Mouse (Mus musculus): ENCODE results near the gene Slc25a38. TPM values are rescaled to one million over a fixed set of nuclear protein-coding genes. Genes with fewer than 3 reads are reported as not detected.

Slc25a38 gene
- polyA plus RNA-seq (2015; fragmentation: Illumina TruSeq; extraction: RNeasy Lipid Tissue Mini Kit (QIAGEN cat#74804); ENCODE audit: insufficient read depth, low read depth, low replicate concordance): 9.4 TPM

DNA sequence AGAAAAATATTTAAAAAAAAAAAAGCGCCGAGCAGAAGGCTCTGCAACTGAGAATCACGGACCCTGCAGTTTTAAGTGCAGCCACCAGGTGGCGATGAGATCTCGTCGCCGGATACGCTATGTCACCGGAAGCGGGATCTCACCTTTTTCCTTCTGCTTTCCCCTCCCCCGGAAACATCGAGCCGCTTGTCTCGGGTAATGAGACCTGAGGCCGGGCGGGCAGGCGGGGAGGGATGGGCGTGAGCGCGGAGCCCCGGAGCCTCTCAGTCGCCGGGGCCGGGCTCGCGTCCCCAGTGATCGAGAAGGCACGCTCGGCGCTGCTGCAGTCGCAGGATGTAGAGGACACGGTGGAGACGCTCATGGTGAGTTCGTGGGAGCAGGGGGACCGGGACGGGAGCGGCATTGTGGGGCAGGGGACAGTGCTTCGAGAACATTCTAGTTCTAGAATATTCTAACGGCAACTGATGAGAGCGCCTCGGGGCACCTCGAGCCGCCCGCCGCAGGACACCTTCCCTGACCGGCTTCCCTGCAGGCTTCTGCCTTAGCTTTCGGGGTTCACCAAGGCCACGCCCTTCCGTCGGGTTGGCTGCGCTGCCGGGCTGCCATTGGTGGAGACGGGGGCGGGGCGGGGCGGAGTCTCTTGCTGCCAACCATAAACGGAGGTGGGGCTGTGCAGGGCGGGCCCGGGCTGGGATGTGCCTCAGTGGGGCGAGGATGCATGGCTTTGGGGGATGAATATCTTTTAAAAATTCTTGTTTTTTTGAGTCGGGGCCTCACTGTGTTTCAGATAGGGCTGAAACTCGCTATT is at the start of gene Slc25a38:
Gene Slc25a38, plus strand, starts transcription at position 164 of the 808 bp plus-strand sequence.

DNA sequence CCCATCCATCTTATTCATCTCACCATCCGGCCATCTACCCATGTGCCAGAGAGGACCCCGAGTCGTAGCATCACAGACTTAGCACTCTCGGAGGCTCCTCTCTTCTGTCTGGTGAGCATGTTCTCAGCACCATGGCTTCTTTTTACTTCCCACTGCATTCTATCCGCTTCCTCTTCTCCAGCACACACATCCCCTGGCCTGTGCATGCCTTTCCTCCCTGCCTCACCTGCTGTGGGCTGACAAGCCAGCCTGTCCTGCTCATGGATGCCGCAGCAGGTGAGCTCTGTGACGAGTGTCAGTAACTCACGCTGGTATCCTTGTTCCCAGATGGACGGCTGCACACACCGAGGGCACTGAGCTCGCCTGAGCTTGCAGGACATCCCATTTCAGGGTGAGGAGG is 40.4 kb upstream of the Slc25a38 start, which contains the start of gene Cx3cr1:
Gene Cx3cr1, minus strand, starts transcription at position 101 of the 400 bp plus-strand sequence.

DNA sequence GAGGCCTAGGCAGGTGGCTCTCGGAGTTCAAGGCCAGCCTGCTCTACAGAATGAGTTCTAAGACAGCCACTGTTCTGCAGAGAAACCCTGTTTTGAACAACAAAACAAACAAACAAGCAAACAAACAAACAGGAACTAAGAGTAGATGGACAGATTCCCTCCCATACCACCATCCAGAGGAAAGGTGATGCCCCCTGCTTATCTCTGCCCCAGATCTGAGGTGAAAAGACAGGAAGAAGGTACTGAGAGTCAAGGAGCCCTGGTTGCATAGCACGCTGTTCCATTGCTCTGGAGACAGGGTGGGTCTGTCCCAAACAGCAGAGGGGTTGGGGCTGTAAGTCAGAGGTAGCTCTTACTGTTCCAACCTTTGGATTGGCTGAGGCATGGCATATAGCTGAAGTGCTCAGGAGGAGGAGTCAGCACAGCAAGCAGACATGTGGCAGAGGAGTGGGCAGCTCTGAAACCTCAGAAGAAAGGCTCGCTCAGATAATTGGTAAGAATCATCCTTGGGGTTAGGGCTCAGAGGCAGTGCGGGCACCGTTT is 18.4 kb upstream of the Slc25a38 start, which contains the start of gene Ccr8:
Gene Ccr8, plus strand, starts transcription at position 419 of the 543 bp plus-strand sequence.

DNA sequence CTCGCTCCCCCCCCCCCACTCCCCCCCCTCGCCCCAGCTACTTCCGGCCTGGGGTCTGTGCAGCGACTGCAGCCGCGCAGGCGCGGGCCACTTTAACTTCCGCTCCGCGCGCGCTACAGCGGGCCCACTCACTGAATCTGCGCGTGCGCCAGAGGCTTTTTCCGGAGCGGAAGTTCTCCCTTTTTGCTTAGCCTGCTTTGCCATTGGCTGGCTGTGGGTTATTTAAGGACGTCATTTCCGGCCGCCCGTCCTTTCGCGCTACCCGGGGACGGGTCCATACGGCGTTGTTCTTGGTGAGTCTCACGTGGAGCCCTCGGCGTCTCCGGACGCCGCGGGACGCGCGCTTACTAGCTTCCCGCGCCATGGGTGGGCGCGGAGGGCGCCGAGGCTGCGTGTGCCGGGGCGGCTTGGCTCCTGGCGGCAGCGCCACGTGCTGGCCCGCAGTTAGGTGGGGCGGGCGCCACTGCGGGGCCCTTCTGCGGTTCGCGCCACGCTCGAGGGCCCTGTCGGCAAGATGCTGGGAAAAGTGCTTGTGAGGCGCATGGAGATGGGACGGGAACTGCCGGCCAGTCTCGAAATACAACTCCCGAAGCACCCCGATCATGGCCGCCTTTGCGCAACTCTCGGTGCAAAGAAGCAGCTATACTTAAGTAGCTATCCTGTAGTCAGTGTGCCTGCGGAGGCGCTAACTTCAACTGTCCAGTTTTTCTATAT is 17.5 kb downstream of the Slc25a38 start, which contains the start of gene Rpsa:
Gene Rpsa, plus strand, starts transcription at position 152 of the 714 bp plus-strand sequence.

DNA sequence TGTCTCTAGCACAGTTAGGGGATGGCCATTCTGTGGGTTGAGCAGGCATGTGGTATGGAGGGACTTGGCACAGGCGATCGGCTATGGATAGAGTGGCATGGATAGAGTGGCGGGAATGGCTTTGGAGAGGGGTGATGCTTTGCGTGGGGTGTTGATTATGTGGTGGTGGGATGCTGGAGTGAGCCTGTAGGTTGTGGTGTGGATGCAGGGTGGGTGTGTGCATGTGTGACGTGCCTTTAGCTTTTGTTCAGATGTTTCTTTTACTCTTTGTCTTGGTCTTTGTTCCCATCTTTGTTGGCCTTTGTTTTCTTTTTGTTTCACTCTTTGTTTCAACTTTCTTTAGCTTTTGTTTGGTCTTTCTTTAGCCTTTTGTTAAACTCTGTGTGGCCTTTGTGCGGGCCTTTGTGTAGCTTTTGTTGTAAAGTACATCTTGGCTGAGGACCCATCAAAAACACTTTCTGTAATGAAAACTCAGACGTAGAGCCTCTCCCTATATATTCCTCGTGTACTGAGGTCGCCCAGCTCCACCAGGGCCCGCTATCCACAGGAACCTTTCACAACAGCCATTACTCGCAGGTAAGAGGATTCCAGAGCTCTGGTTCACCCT is 39.2 kb downstream of the Slc25a38 start, which contains the start of gene Mobp:
Gene Mobp, plus strand, starts transcription at position 486 of the 607 bp plus-strand sequence.

Other genes starting within 250 kb of the Slc25a38 start
- 9.2 TPM for gene Wdr48, start 215.5 kb upstream of the Slc25a38 start, polyA plus RNA-seq (2015; fragmentation: Illumina TruSeq; extraction: RNeasy Lipid Tissue Mini Kit (QIAGEN cat#74804); ENCODE audit: insufficient read depth, low read depth, low replicate concordance)
- gene Gorasp1, start 172.8 kb upstream of the Slc25a38 start, polyA plus RNA-seq (2015; fragmentation: Illumina TruSeq; extraction: RNeasy Lipid Tissue Mini Kit (QIAGEN cat#74804); ENCODE audit: insufficient read depth, low read depth, low replicate concordance): 6.8 TPM
- gene Ttc21a, start 172.8 kb upstream of the Slc25a38 start, polyA plus RNA-seq (2015; fragmentation: Illumina TruSeq; extraction: RNeasy Lipid Tissue Mini Kit (QIAGEN cat#74804); ENCODE audit: insufficient read depth, low read depth, low replicate concordance): not detected
- 2.0 TPM for gene Csrnp1, start 125.7 kb upstream of the Slc25a38 start, polyA plus RNA-seq (2015; fragmentation: Illumina TruSeq; extraction: RNeasy Lipid Tissue Mini Kit (QIAGEN cat#74804); ENCODE audit: insufficient read depth, low read depth, low replicate concordance)
- gene Xirp1, start 86.8 kb upstream of the Slc25a38 start, polyA plus RNA-seq (2015; fragmentation: Illumina TruSeq; extraction: RNeasy Lipid Tissue Mini Kit (QIAGEN cat#74804); ENCODE audit: insufficient read depth, low read depth, low replicate concordance): 0.66 TPM
- gene Cx3cr1, start 40.5 kb upstream of the Slc25a38 start, polyA plus RNA-seq (2015; fragmentation: Illumina TruSeq; extraction: RNeasy Lipid Tissue Mini Kit (QIAGEN cat#74804); ENCODE audit: insufficient read depth, low read depth, low replicate concordance): 1.1 TPM
- gene Ccr8, start 18.3 kb upstream of the Slc25a38 start, polyA plus RNA-seq (2015; fragmentation: Illumina TruSeq; extraction: RNeasy Lipid Tissue Mini Kit (QIAGEN cat#74804); ENCODE audit: insufficient read depth, low read depth, low replicate concordance): not detected
- gene Rpsa, start 17.3 kb downstream of the Slc25a38 start, polyA plus RNA-seq (2015; fragmentation: Illumina TruSeq; extraction: RNeasy Lipid Tissue Mini Kit (QIAGEN cat#74804); ENCODE audit: insufficient read depth, low read depth, low replicate concordance): 607 TPM
- not detected for gene Mobp, start 39.3 kb downstream of the Slc25a38 start, polyA plus RNA-seq (2015; fragmentation: Illumina TruSeq; extraction: RNeasy Lipid Tissue Mini Kit (QIAGEN cat#74804); ENCODE audit: insufficient read depth, low read depth, low replicate concordance)
- gene Myrip, start 191.1 kb downstream of the Slc25a38 start, polyA plus RNA-seq (2015; fragmentation: Illumina TruSeq; extraction: RNeasy Lipid Tissue Mini Kit (QIAGEN cat#74804); ENCODE audit: insufficient read depth, low read depth, low replicate concordance): 3.4 TPM

Data from pancreas, adult 10 weeks (tissue).